Mouse (Mus musculus) brain, adult 10 weeks (tissue): ENCODE data around the gene Zfp324. TPM values are rescaled to one million over a fixed set of nuclear protein-coding genes. Genes with fewer than 3 reads are reported as not detected.

ENCODE experiments used
- polyA plus RNA-seq: library from polyadenylated mRNA; stranded (reverse); fragments of 350-450 nt; fragmentation: Illumina TruSeq; extraction: RNeasy Lipid Tissue Mini Kit (QIAGEN cat#74804); gene quantifications from one replicate; pipeline ENCODE4 v1.2.3, GENCODE M21; 2015; ENCODE audit warnings: low read depth, low replicate concordance

The Zfp324 gene
- polyA plus RNA-seq, result 6.7 TPM

DNA sequence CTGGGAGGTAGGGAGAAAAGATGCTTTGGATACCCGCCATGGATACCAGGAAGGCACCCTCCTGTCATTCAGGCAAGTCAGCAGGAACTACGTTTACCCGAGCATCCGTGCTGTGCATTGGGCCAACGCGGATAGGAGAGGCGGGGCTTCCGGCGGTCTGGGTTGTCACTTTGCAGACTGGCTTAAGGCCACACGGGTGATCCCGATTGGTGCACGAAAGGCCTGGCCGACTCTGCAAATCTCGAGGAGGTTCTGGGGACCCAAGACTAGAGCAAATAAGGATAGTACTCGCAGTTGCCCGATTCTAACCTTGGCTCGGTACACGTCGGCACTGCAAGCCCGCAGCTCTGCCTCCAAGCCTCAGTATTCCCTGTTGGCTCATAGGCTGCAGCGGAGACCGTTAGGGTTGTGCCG, at the start of gene Zfp324:
Gene Zfp324, plus strand, starts transcription at position 161 of the 414 bp plus-strand sequence.

GRCm38 (mm10) chr7:12921705-12922465, 43.8 kb upstream of the Zfp324 start, which contains the start of gene Rps5:
Gene Rps5 (plus strand): TSS chr7:12922290.

GRCm38 (mm10) chr7:12927191-12927680, 38.4 kb upstream of the Zfp324 start, which contains the start of gene Rnf225:
Gene Rnf225 (plus strand): TSS chr7:12927416.

DNA sequence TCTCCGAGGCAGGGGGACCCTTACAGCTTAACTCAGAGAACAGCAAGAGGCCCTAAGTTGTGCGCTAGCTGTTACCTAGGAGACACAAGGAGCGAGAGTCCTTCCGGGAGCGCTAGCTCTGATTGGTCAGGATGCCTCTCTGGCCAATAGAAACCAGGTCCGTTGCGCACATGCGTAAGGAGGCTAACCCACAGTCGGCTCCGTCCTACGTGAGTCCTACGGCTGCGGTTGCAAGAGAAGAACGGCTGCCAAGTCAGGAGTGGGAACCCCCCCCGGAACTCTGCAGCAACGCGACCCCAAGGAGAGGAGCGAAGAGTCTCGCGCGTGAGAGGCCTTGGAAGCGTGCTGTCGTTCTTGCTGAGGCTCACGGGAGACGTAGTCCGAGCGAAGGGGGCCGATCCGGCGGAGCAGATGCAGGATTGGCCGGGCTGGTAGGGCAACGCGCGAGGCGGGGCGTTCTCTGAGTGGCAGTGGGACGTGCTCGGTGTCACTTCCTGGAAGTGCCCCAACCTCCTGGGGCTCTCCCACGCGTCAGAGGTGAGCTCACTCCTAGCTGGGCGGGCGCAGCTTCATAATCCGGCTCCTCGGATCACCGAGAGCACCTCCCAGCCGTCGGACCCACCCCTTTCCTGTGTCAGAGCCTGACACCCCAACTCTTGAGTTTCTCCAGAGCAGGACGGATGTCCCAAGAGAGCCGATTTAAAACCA, 12.2 kb downstream of the Zfp324 start, which contains the start of gene Zfp446:
Gene Zfp446, plus strand, starts transcription at position 167 of the 708 bp plus-strand sequence.

DNA sequence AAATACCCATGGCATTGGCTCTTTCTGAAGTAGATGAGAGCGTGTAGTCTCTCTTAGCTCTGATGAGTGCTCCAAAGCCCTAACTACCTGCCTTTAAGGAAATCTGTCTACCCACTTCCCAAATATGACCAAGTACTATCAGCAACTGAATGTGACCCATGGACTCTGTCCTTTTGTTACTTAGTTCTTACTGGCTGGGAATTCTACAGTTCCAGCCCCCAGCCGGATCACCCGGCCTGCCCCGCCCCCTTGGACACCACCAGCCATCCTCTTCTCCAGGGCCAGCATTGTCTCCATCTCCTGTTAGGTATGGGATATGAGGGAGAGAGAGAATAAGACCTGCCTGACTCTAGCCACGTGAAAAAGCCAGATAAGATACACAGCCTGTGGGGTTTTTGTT, 32.4 kb downstream of the Zfp324 start, which contains the start of gene Slc27a5:
Gene Slc27a5, minus strand, starts transcription at position 140 of the 400 bp plus-strand sequence.

GRCm38 (mm10) chr7:12998851-12999250, 33.2 kb downstream of the Zfp324 start, which contains the start of gene Trim28:
Gene Trim28 (plus strand): TSS chr7:12999114.

DNA sequence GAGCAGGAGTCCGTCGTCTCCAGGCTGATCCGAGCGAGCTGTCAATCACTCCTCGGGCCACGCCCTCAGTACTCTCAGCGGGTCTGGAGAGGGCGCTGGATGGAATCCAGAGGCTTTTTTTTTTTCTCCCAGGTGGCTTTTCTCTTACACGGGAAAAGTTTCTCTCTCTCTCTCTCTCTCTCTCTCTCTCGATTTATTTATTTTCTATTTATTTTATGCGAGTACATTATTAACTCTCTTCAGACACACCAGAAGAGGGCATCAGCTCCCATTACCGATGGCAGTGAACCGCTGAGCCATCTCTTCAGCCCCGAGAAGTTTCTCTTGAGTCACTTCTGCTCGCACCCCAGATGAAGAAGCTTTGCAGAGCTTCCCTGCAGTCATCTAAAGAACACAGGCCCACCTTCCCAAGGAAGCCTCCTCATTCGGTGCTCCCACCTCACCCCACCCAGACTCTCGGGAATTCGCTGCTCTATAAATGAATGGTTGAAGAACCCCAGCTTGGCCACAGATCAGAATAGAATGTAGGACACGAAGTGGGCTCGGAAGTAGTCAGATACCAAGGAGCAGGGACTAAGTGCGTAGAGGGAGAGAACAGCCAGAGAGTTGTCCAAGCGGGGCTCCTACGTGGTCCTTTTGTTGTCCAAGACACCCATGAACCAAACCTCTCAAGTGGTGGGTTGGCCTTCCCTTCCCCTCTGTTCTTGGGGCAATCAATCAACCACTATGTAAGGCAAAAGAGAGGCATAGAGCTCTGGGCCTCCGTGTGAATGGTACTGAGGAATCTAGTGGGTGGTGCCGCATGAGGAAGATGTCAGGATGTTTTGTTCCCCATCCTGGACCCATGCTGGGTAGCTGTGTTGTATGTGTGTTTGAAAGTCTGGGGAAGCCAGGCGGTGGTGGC, 44.6 kb downstream of the Zfp324 start, which contains the start of gene Zbtb45:
Gene Zbtb45, minus strand, starts transcription at position 30 of the 904 bp plus-strand sequence.

Other genes with a start within 250 kb of the Zfp324 start
- not detected for gene Vmn2r56, start 230.8 kb upstream of the Zfp324 start, polyA plus RNA-seq
- 17.1 TPM for gene Zscan18, start 162.2 kb upstream of the Zfp324 start, polyA plus RNA-seq
- 17.6 TPM for gene Zfp329, start 147.0 kb upstream of the Zfp324 start, polyA plus RNA-seq
- 12.9 TPM for gene Zfp110, start 131.1 kb upstream of the Zfp324 start, polyA plus RNA-seq
- 6.8 TPM for gene Zfp128, start 84.7 kb upstream of the Zfp324 start, polyA plus RNA-seq
- 9.1 TPM for gene Zscan22, start 68.0 kb upstream of the Zfp324 start, polyA plus RNA-seq
- gene Rps5, start 43.5 kb upstream of the Zfp324 start, polyA plus RNA-seq, result 684 TPM
- gene Rnf225, start 38.4 kb upstream of the Zfp324 start, polyA plus RNA-seq, result 1.1 TPM
- gene Zfp446, start 12.0 kb downstream of the Zfp324 start, polyA plus RNA-seq, result 7.9 TPM
- 0.98 TPM for gene Slc27a5, start 32.4 kb downstream of the Zfp324 start, polyA plus RNA-seq
- gene Trim28, start 33.3 kb downstream of the Zfp324 start, polyA plus RNA-seq, result 177 TPM
- gene Zbtb45, start 44.2 kb downstream of the Zfp324 start, polyA plus RNA-seq, result 22.8 TPM
- 240 TPM for gene Chmp2a, start 69.0 kb downstream of the Zfp324 start, polyA plus RNA-seq
- 279 TPM for gene Ube2m, start 72.4 kb downstream of the Zfp324 start, polyA plus RNA-seq
- gene Mzf1, start 88.9 kb downstream of the Zfp324 start, polyA plus RNA-seq, result 7.7 TPM
- gene Vmn1r85, start 129.3 kb downstream of the Zfp324 start, polyA plus RNA-seq, result not detected
- not detected for gene Vmn1r86, start 154.1 kb downstream of the Zfp324 start, polyA plus RNA-seq
- not detected for gene Vmn1r87, start 174.3 kb downstream of the Zfp324 start, polyA plus RNA-seq
- not detected for gene Vmn1r88, start 193.7 kb downstream of the Zfp324 start, polyA plus RNA-seq
- gene Vmn1r89, start 247.2 kb downstream of the Zfp324 start, polyA plus RNA-seq, result not detected